Mouse (Mus musculus) urinary bladder, postnatal 25 days (tissue): ENCODE measurements at regions not wholly inside any gene's neighbourhood (a gene's known extent, or its start where the extent isn't known, plus 50 kb on each side); places are given as distances from the start of the nearest gene placed in this dataset.

Source experiments
- DNase-seq: peaks from one replicate; pipeline ENCODE4 v3.0.0; 2022; ENCODE audit warnings: low spot score

DNA sequence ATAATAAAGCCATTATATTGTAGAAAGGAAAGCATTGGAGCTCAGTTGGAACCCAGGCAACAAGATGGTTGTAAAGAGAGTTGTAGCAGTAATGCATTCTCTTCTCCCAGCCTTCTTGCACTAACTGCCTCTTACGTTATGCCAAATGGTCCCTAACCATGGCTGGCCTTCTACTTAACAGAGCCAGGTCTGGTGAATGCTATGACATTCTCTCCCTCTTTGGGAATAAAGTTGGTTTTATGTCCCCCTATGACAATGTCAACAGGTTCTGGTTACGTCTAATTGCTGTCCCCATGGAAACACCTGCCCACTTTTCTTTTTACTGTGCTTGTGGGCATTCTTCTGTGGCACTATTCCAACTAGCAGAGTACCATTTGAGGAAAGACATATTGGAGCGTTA, 126.4 kb upstream of the Npvf start:
- no peak for DNase-seq

DNA sequence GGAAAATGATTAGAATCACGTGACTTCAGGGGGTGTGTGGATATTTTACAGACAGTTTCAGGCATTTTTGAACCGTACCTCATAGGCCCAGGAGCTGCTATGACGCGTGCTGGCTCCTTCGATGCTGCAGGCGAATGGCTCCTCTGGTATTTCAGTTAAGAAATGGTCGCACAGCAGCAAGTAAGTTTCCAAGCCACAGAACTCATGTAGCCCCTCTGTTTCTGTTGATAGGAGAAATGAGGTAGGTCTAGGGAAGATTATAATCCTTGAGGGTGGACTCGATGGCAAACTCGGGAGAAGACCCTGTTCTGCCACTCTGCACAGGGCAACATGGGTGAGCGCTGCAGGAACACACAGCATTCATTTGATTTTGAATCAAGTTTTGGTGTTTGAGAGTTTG, 127.0 kb upstream of the Npvf start:
- DNase-seq, result no peak

DNA sequence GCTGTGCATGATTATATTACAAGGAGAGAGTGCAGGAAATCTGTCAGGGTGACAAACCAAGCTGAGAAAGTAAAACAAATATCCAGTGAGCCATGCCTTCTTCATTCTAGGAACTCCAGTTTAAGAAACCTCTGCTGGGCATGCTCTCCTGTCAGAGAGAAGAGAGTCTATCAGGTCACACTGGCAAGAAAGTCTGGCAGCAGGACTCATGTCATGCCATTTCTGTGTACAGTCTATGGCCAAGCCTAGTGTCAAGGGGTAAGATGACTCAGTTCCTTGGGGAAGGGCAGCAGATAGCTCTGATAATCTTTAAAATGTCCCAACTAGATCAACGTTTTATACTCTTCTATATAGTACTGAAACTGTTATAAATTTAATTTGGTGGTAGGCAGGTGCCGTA, 128.0 kb upstream of the Npvf start:
- no peak for DNase-seq

DNA sequence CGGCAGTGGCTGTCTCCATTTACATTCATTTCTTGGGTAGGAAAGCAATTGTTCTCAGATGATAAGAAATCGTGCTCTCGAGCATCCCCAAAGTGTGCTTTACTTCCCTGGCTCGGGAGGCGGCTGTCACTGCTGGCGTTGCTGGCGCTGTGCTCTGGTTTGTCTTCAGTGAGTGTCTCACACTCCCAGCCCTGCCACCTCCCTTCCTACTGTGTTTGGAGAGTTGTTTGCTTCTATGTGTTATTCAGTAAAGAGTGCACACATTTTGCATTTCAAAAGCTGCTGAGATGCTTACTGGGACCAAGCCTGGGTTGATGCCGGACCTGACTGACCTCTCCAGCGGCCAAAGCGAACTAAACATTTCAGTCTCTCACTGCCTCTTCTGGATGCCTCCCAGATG, 129.3 kb upstream of the Npvf start:
- no peak for DNase-seq

DNA sequence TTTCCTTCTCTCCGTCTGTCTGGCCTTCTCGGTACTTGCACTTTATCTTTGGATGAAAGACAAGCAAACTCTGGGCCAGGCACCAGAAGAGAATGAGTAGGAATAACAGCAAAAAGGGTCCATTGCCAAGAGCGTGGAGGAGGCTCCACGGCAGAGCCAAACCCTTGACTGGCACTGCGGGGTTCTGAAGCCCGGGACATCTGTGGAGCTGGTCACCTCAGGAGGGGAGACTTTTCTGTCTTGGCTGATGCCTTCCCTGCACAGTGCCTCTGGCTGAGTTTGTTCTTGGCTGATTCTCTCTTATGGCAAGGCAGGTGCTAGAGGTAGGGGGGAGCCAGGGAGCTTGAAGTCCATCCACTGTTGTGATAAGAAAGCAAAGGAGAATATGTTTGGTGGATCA, 130.1 kb upstream of the Npvf start:
- no peak for DNase-seq

DNA sequence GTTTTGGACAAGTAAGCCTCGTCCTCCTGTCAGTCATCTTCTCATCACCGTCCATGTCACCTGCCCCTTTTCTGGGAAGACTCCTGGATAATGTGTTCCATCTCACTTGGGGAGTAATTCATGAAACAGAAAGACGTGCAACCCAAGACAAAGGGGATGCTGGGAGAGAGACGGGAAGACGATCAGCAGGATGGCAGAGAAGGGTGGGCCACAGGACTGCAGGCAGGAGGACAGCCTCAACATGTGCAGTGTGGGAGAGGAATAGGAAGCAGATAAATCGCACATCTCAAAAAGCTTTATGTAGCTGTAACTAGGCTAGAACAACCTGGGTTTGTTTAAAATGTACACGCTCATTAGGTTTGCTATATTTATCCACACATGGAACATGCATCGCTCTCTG, 133.4 kb upstream of the Npvf start:
- no peak for DNase-seq

DNA sequence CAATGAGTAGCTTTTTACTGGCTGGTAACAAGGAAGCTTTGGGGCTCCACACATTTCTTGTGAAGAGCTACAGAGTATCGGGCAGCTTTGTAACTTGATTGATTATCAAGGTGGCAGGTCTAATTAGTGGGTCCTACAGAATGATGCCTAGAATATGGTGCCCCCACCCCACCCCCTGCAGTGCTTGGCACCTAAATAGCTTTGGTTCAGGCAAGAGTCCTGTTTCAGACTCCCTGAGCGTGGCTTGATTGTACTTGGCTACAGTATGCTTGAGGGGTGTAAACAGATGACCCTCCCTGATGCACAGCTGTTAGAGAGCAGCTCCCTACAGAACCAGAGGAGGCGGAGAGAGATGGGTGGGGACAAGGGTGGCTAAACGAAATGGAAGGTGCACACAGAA, 145.7 kb upstream of the Npvf start:
- DNase-seq, result no peak

DNA sequence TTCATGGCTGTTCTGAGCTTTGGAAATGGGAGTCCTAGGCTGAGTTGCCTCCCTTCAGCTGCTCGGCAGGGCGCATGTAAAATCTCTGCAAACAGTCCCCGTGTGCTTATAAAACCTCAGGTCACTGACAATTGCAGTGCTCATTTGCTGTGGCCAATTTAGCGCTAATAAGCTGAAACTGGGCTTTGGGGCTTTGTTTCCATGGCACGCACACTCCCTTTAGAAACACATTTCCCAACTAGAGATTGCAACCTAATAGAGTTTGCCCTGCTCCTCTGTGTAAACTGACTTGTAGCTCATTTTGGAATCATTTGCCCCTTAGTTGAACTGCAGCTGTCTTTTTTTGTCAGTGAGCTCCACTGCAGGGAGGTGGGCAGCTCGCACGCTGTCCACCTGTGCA, 148.7 kb upstream of the Npvf start:
- no peak for DNase-seq

DNA sequence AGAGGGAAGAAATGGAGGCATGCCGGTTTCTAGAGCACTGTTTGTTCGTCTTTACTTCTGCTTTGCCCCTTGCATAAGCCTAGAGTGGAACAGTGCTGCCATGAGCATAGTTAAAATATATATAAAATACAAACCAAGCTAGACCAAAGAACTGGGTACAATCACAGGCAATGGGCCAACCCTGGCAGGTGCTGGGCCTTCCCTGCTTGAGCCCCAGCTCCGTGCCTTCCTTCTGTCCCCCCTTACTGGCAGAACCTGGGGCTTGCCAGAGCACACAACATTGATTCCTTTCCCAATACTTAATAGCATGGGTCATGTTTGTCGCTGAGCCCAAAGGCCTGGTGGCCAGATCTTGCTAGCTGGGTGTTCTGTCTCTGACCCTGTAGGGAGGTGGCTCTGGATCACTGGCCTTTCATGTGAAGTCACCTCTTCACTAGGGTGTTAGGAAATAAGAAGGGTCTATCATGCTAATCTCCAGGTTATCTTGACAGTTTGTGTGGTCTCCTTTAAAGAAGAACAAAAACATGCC, 150.3 kb upstream of the Npvf start:
- DNase-seq, result no peak

DNA sequence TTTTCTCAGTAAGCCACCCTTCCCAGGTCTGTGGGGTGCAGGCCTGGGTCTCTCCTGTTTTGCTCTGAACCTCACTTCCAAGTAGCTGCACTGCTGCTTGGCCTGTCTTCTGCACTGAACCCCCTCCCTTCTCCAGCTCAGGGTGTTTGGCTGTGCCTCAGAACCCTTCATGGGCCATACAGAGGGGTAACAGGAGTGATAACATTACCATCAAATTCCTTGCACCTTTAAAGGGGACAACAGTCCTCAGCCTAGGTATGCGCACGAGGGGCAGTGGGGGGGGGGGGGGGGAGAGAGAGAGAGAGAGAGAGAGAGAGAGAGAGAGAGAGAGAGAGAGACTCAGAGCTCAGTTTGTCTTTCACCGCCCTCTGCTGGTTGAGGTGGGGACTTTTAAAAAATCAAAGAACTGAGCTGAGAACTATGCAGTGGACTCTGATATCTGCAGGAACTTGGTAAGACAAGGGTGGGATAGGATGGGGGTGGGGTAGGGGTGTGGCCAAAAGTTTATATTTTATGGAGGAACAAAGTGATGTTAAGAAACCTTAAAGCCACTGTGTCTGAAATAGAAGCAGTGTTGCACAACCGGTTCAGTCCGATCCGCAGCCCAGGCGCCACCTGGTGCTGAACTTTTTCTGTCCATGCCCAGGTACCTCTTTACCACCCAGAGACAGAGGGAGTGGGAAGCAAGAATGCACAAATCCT, 152.3 kb upstream of the Npvf start:
- peak; percentile 25 for DNase-seq

DNA sequence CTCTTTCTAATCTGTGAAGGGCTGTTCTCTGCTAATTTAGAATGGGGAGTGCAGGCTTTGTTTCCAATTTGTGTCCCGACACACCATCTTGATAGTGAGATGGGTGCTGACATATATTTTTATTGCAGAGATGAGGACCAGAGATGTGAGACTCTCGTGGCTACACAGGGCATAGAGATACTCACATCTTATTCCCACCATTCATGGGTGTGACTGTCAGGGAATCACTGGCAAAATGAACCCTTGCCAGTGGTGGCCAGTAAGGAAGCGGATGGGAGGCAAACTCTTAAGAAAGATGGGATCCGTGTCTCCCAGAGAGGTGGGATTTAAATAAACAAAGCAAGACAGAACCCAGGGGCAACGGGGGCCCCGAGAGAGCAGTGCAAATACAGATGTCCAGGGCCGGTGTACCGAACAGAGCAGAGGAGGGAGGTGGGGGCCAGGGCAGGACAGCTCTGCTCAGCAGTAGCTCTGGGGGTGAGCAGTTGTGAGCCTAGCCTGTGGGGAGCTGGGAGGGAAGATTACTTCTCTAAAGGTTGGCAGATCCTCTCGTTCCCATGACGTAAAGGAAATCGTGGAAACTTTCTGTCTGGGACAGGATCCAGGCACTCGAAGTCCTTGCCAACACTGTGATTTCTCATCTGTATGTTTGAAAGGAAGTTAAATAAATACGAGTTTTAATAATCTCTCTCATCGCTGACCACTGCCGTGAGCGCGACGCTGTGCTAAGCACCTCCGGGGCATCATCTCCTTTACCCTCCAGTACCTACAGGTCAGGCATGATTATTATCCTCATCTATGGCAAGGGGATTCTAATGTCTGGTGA, 153.2 kb upstream of the Npvf start:
- DNase-seq, result peak; percentile 11

DNA sequence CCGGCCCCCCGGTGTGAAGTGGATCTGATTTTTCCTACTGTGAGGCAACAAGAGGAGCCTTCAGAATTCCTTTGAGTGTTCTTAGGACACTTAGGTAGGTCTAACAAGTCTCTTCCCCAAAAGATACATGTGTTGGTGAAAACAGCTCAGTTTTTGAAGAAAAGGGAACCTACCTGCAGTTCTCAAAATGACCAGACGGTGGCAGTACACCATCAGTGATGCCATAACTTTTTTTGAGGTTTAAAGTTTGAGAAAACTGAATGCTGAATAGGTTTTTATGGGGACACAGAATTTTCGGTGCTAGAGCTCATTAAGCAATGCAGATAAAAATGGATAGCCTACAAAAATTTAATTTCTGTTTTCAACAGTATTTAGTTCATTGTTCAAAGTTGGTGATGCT, 153.9 kb upstream of the Npvf start:
- peak; percentile 83 for DNase-seq

DNA sequence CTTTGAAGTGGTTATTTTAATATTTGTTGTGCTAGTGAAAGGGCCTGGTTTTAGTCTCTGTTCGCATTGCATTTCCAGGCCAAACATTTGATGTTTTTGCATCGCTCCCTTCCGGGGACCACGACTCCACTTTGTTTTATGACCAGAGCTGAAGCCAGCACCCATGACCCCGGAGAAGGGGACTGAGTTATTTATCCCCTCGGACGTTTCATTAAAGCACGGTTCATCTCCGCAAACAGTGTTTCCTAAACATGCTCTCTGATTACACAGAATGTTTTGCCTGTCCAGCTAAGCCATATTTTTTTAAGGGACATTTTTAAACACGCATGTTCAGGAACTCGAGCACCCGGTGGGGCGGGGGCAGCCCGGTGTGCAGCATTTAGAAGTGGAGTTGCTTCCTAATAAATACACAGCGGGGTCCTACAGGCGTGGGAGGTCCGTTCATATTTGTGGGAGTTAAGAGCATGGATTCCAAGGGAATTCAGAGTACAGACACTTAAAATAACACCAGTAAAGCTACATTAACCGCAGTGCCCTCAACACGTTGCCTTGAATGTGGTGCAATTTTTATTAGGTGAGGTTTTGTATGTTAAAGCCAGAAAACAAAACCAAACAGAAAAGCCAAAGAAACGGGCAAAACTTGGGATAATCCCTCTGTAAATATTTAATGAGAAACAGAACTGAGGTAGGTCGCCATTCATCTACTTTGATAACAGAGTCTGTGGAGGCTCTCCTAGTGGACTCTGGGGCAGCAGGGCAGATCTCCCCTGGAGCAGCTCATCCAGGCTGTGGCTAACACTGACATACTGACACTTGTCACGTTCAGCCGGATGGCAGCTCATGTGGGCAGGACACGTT, 154.8 kb upstream of the Npvf start:
- no peak for DNase-seq

DNA sequence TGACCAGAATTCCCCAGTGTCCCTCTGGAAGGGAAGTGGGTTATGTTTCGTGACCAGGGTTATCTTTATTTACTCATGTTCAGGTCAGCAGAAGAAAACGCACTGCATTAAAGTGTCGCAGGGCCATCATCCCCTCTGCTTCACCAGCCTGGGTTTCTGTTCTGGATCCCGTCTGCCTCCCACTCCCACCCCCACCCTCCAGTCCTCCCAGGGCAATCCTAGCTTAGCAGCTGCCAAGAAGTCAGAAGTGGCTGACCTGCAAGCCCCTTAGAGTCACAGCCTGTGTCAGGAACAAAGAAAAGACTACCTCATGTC, 155.4 kb upstream of the Npvf start:
- DNase-seq, result no peak

DNA sequence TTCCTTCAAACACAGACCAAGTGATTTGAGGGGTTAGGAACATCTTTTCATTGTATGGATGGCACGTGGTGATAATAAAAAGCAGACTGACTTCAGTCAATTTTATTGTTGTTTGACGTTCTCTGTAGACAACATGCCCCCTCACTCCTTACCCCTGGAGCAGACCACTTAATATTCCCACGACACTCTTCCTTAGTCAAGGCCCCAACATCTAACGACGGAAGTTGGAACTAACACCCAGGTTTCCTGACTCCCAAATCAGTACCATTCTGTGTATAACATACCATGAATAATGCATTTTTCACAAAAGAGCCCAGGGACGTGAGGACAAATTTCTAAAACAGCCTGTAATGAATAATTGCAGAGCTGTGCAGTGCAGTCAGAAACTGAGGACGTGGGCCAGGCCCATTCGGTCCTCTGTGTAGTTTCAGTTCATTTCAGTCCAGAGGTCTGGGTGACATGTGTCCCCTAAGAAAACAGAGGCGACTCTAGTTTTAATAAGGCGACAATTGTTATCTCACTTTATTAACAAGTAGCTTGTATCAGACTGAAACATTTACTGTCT, 160.8 kb upstream of the Npvf start:
- DNase-seq, result no peak

DNA sequence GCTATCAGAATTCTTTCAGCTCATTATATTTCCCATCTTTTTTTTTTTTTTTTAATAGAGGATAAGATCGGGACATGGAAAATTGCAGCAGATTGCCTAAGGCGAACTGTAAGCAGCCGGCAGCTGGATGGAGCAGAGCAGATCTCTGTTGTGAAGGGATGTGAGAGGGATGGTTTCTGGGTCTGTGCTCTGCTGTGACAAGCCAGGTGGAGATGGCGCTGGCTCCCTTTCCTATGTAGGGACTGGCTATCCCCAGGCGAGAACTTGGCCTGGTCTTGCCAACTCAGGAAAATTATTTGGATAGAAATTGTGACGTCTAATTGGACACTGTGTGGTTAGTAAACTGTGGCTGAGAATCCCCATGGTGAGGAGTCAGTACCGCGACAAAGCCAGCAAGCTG, 161.3 kb upstream of the Npvf start:
- no peak for DNase-seq

DNA sequence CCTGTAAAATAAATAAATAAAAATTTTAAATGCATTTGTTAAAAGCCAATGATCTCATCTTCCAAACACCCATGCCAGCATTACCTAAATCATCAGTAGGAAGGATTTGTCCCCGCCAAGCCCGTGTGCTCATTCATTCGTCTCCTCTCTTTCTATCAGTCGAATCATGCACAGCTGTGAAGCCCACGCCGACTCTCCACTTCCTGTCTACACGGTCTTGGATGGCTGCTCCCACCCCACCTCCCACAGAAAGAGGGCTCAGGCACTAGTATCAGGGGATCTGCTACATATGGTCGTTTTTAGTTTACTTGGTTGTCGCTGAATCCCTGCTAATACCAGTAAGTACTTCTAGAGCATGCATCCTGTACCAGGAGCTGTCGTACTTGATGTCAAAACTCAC, 163.2 kb upstream of the Npvf start:
- no peak for DNase-seq

DNA sequence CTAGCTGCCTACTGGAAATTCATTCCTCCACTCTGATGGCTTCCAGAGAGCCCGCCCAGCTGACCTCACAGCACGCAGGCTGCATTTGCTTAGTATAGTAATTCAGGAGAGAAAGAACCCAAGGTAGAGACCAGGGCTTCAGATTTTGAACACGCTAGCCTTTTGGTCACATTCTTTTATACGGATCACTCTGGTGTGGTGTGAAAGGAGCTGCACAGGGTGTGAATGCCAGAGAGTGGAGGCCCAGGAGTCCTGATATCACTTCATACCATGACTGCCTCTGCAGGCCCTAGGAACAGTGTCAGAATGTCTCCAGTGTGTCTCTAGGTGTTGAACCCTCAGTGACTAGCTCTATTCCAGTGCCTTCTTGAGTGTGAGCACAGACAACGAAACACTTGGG, 164.2 kb upstream of the Npvf start:
- no peak for DNase-seq

DNA sequence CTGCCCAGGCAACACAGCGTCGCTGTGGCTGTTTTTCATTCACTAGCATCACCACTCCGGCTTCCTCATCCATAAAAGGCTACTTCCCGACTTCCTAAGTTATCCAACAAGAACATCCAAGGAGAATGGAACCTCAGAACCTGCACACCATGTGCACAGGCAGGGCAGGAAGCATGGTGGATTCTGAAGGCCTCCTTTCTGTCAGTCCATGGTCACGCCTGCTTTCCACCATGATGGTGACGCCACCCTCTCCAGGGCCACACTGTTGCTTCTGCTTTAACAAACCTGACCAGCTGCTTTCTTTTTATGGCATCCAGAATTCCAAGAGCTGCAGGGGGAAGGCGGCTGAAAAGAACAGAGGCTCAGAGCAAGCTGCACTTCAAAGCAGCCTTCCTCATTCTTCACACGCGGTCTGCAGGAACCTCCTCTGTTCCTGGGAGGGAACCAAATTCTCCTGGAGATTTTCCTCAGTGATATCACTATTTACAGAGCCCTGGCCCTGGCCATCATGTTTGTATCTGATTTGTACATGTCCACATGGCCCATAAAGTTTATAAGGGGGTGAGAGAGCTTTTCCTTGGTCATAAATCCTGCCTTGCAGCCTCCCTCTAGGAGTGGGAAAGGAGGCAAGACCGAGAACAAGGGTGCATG, 164.8 kb upstream of the Npvf start:
- DNase-seq, result no peak

DNA sequence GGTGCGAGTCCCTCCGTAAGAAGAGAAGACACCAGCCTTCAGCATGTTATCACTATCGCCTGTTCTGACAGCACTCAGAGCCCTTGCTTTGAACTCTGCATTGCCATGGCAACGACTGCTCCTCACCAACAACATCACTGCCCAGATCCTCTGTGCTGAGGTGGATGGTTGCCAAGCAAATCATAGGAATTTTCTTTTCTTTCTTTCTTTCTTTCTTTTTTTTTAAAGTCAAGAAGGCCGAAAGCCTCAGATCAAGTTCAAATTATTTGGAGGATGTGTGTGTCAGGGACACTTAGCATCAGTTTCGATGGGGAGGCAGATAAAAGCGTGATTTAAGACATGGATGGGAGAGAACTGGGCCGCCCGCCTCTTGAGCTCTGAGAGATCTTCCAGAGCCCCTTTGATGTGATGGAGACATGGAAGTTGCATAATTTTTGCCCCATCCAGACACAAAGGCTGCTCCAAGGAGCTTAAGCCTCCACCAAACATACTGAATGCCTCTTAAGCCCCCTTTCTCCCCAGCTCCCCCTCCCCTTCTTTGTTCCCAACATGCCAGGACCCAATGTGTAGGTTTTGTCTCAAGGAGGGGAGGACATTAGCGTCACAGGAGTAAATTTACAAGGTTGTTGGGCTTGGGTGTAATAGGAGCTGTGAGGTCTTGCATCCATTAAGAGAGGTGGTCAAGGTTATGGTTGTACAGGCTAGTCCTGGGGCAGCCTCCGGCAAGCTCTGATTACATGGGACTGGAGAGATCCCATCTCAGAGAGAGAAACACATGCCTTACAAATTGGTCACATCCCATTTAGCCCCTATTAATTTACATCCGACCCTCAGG, 167.4 kb upstream of the Npvf start:
- DNase-seq, result no peak
